Mouse (Mus musculus) heart, embryonic 11.5 days (tissue): ENCODE measurements around the gene Ndufa8. TPM values are rescaled to one million over a fixed set of nuclear protein-coding genes. Genes with fewer than 3 reads are reported as not detected.

Source experiments
- ATAC-seq: fragments of 200-750 bp; cut with Nextera tagmentation; replicated peaks from 2 replicates; pipeline ENCODE4 v1.8.0; 2017; ENCODE audit warnings: moderate library complexity; ENCODE audit not compliant: insufficient number of reproducible peaks, low FRiP score, low TSS enrichment
- H3K27ac ChIP-seq: fragments of 300-500 bp; sonication (generic); 2 replicates; pipeline ENCODE4 v1.5.1; 2014; ENCODE audit warnings: mild to moderate bottlenecking, low read depth, low read length
- H3K27me3 ChIP-seq: fragments of 300-500 bp; sonication (generic); 2 replicates; pipeline ENCODE4 v1.6.1; 2014; ENCODE audit warnings: mild to moderate bottlenecking, low read length, mixed read lengths; ENCODE audit not compliant: control insufficient read depth, insufficient read depth
- H3K36me3 ChIP-seq: fragments of 300-500 bp; sonication (generic); 2 replicates; pipeline ENCODE4 v1.6.1; 2014; ENCODE audit warnings: mild to moderate bottlenecking, low read length, moderate library complexity, mixed read lengths; ENCODE audit not compliant: control insufficient read depth, insufficient read depth
- H3K4me1 ChIP-seq: fragments of 300-500 bp; sonication (generic); 2 replicates; pipeline ENCODE4 v1.6.1; 2014; ENCODE audit warnings: low read length; ENCODE audit not compliant: control insufficient read depth, insufficient read depth
- H3K4me2 ChIP-seq: fragments of 300-500 bp; sonication (generic); 2 replicates; pipeline ENCODE4 v1.6.1; 2014; ENCODE audit warnings: mild to moderate bottlenecking, moderate library complexity
- H3K4me3 ChIP-seq: fragments of 300-500 bp; sonication (generic); 2 replicates; pipeline ENCODE4 v1.5.1; 2014; ENCODE audit warnings: low read depth, low read length
- H3K9ac ChIP-seq: fragments of 300-500 bp; sonication (generic); 2 replicates; pipeline ENCODE4 v1.6.1; 2014; ENCODE audit warnings: mild to moderate bottlenecking, low read depth, low read length, moderate library complexity
- H3K9me3 ChIP-seq: fragments of 300-500 bp; sonication (generic); replicated peaks from 2 replicates; pipeline ENCODE4 v1.6.1; 2016; ENCODE audit warnings: low read length; ENCODE audit not compliant: control insufficient read depth
- WGBS: fragments of 180-500 bp; shearing (Covaris S2); extraction: QIAGEN DNeasy Blood & Tissue Kit; methylation state at CpG from one replicate; pipeline ENCODE4 v1.1.7; 2014; ENCODE audit not compliant: insufficient replicate concordance; 5-methylcytosine and 5-hydroxymethylcytosine counted together
- polyA plus RNA-seq: library from polyadenylated mRNA; unstranded; fragments of >200 nt; fragmentation: Nextera tagmentation; extraction: Ambion mirVana; gene quantifications from 2 replicates; pipeline ENCODE4 v1.2.1, GENCODE M21; 2014

Ndufa8 gene
- polyA plus RNA-seq, 1 experiment from 2014 or later, result 367 TPM

GRCm38 (mm10) chr2:35992259-35992658 lies 56.9 kb downstream of the Ndufa8 start:
- Histone ChIP-seq H3K9ac (no peak overlapping the region), H3K4me2 (no peak overlapping the region), H3K27ac (no peak overlapping the region), H3K9me3 (no peaks in the 10 kb centered on the region), H3K27me3 (peaks cover 11% of the 10 kb centered on the region), H3K36me3 (no peaks in the 10 kb centered on the region), H3K4me3 (no peak overlapping the region), H3K4me1 (no peaks in the 10 kb centered on the region)
- 75% methylated on average over 3 of the region's 3 CpGs for WGBS
- ATAC-seq, result no peak

Other genes with a start within 250 kb of the Ndufa8 start
- 0.34 and 0.79 TPM in 2 replicates for gene Ttll11, start 69.5 kb downstream of the Ndufa8 start, polyA plus RNA-seq
- 0.23 TPM in 1 of 2 replicates, not detected in the other for gene Morn5, start 52 bp upstream of the Ndufa8 start, polyA plus RNA-seq
- gene Lhx6, start 56.0 kb upstream of the Ndufa8 start, polyA plus RNA-seq, result 0.87 and 0.97 TPM in 2 replicates
- gene Mrrf, start 87.0 kb upstream of the Ndufa8 start, polyA plus RNA-seq, result 35.3 and 37.2 TPM in 2 replicates
- gene Rbm18, start 87.4 kb upstream of the Ndufa8 start, polyA plus RNA-seq, result 53.7 and 62.8 TPM in 2 replicates
- 19.4 TPM in 2 replicates for gene Ptgs1, start 181.0 kb upstream of the Ndufa8 start, polyA plus RNA-seq